Comparison of ENCODE assay signal across 19 mouse cellular contexts in genomic region chr13:53184858-53185257, GRCm38 (mm10).
"Had no signal": no experiment of that assay in that cellular context is flagged by ENCODE, and none has a peak within 500 bp of the region (broad histone marks: within the 10 kb centered on the region; RNA-seq: fewer than 3 reads in every experiment).

No protein-coding gene starts in this region.

- H3K9ac ChIP-seq: lung, embryonic 14.5 days; midbrain, embryonic 12.5 days; neural tube, embryonic 13.5 days; neural tube, embryonic 15.5 days had no signal

- H3K4me3 ChIP-seq: midbrain, embryonic 10.5 days; midbrain, embryonic 12.5 days; myocyte; neural tube, embryonic 13.5 days; neural tube, embryonic 15.5 days had no signal

- H3K4me2 ChIP-seq: lung, embryonic 14.5 days; midbrain, embryonic 12.5 days; neural tube, embryonic 13.5 days; neural tube, embryonic 15.5 days had no signal

- H3K9me3 ChIP-seq: midbrain, embryonic 10.5 days; midbrain, embryonic 12.5 days; neural tube, embryonic 13.5 days; neural tube, embryonic 15.5 days had no signal

- ATAC-seq: midbrain, embryonic 16.5 days had no signal

- H3K36me3 ChIP-seq: midbrain, embryonic 12.5 days; neural tube, embryonic 13.5 days; neural tube, embryonic 15.5 days had no signal

- H3K27ac ChIP-seq: midbrain, embryonic 10.5 days; midbrain, embryonic 12.5 days; neural tube, embryonic 13.5 days; neural tube, embryonic 15.5 days had no signal

- H3K27me3 ChIP-seq: neural tube, embryonic 13.5 days; neural tube, embryonic 15.5 days had no signal

- DNase-seq: lung, adult 18-20 months; lung, embryonic 14.5 days; lung, postnatal 10 days; lung, postnatal 4 days; midbrain, embryonic 14.5 days; retina, postnatal 1 day; right cerebral cortex, adult 18-20 months; right cerebral cortex, postnatal 25 days; right cerebral cortex, postnatal 4 days; spleen, adult 18-20 months; thymus, adult 18-20 months; thymus, postnatal 25 days; thymus, postnatal 4 days had no signal
